Mouse (Mus musculus): ENCODE measurements around the gene Rbms3.
A peak's percentile ranks its signal among the peaks of the same experiment; 100 is the strongest.

Rbms3 gene

DNA sequence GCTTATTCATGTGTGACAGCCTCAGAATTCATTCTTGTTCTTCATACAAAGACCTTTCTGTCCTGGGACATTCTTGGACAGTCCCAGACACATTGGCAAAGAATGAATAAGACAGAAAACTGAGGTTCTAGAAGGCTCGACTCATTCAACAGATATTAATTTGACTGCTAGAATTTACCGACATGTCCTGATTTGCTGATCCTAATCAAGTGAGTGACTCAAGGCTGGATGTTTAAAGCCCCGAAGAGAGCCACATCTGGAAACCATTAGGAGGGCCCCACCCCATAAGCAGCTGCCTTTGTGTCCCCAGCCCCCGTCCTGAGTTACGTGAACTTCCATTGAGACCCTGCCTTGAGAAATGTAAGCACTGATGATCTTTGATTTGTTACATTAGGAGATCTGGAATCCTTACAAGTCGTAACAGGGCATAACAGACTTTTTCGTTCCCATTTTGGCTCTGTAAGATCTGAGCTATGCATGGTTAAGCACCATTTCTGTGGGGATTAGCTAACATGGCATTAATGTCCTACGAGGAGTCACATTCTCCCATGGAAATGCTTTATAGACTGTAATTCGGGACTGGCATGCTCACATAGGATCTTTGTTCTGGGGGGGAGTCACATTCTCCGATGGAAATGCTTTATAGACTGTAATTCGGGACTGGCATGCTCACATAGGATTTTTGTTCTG lies 726.3 kb downstream of the Rbms3 start:
- DNase-seq (ENCODE audit: low read depth, low spot score) = peak; percentile 75

- DNase-seq (ENCODE audit: low read depth, low spot score) = no peak
These were observed 730.3 kb downstream of the Rbms3 start for GRCm38 (mm10) chr9:116899403-116899802.

DNA sequence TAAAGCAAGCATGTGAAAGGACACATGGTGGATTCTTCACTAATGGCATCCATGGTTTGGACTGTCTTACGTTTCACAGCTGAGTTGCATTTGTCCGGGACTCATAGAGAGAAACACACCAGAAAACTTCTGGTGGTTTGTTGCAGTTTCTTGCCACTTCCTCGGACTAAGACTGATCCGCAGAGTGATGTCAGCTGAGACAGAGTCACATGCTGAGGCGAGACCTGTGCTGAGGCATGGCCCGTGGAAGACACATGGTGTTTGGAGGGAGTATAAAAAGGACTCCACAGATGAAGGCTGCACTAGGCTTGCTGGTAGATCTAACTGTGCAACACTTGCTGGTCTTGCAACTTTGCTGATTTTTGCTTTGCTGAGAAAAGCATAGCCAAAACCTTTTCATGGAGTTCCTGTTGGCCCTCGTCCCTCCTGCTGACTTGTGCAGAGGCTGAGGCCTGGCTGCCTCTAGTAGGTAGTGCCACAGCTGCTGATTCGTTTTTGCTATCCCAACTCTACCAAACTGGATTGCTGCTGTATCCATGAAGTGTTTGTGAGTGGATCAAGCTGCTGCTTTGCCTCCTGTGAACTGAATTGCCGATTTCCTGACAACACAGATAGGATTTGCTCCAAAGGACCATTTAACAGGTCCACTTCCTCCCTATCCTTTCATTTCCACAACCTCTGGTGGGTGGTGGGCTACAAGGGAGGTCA lies 742.6 kb downstream of the Rbms3 start:
- no peak for DNase-seq (ENCODE audit: low read depth, low spot score)

- DNase-seq (ENCODE audit: low read depth, low spot score) = no peak
These were observed 744.1 kb downstream of the Rbms3 start for GRCm38 (mm10) chr9:116885617-116886016.

GRCm38 (mm10) chr9:116880503-116880902 lies 749.2 kb downstream of the Rbms3 start:
- DNase-seq (ENCODE audit: low read depth, low spot score) = no peak

- DNase-seq (ENCODE audit: low read depth, low spot score) = no peak
These were observed 749.9 kb downstream of the Rbms3 start for GRCm38 (mm10) chr9:116879600-116880457.

DNA sequence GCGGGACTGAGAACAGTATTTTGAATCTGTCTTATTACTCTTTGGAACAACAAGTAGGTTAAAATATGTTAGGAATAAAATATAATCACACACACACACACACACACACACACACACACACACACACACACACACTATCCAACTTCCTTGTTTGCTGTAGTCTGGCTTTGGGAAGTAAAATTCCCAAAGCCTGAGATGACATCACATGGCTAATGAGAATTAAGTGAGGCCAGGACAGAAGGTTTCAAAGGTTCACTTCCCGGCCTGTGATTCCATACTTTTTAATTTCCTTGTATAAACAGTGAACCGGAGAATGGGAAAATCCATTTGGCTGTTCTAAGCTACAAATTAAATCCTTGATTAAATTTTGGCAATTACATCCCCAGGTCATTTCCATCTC lies 752.9 kb downstream of the Rbms3 start:
- no peak for DNase-seq (ENCODE audit: low read depth, low spot score)

DNA sequence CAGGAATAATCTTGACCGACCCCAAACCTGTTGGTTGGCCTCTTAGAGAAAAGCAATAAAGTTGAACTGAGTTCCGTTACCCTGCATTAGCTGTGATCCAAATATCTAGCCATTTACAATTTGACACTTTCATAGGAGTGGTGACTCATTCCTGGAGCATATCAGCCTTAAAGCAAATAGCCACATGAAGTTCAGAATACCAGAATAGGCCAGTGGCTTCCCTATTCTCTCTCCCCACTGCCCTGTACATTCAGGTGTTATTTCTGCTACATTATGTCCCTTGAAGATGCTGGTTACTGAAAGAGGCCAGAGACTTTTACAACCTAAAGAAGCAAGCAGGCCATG lies 755.8 kb downstream of the Rbms3 start:
- DNase-seq (ENCODE audit: low read depth, low spot score) = no peak

GRCm38 (mm10) chr9:116873033-116873975 lies 756.4 kb downstream of the Rbms3 start:
- peak; percentile 28 for DNase-seq (ENCODE audit: low read depth, low spot score)

DNA sequence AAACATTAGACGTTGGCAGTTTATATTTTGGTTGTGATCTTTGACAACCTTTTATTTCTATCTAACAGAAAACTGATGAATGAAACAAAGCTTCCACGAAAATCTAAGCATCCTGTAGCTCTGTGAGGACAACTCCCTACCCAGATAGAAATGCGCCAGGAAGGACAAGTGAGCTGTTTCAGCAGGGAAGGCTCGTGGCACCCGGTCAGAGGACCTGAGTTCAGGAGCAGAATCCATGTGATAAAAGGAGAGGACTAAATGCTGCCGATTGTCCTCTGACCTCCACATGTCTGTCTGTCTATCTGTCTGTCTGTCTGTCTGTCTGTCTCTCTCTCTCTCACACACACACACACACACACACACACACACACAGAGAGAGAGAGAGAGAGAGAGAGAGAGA lies 757.4 kb downstream of the Rbms3 start:
- no peak for DNase-seq (ENCODE audit: low read depth, low spot score)

GRCm38 (mm10) chr9:116871576-116871975 lies 758.1 kb downstream of the Rbms3 start:
- no peak for DNase-seq (ENCODE audit: low read depth, low spot score)

DNA sequence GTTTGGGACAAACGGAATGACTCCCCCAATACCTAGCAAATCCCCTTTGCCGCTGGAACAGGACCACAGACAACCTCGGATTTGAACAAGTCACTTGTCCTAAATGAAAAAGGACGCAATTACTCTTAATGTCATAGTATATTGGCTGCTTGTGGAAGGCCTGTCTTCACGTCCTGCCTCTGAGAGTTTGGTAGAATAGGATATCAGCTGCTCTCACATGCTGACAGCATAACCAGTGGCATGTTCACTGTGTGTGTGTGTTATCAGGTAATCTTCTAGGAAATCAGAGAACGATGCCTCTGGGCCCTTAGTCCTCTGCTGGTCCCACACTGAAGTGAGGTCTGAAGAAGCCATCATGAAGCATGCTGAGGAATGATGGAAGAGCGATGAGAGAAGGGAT lies 763.7 kb downstream of the Rbms3 start:
- DNase-seq (ENCODE audit: low read depth, low spot score) = no peak

DNA sequence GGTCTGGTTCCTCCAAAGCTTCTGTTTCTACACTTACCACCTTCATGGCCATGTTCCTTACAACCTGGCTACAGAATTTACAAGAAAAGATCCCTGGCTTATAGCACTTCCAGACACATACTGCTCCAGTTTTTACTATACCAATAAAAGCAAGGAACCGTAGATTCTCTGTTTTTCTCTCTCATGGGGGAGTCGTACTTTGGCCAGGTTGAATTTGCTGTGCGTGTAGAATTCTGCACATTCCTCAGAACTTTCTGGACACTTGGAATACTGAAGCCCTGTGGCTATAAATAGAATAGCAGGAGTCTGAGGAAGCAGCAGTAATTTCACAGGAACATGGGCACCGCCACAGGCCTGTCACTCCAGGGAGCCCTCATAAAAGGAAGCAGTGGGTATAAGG lies 766.1 kb downstream of the Rbms3 start:
- peak; percentile 53 for DNase-seq (ENCODE audit: low read depth, low spot score)

DNA sequence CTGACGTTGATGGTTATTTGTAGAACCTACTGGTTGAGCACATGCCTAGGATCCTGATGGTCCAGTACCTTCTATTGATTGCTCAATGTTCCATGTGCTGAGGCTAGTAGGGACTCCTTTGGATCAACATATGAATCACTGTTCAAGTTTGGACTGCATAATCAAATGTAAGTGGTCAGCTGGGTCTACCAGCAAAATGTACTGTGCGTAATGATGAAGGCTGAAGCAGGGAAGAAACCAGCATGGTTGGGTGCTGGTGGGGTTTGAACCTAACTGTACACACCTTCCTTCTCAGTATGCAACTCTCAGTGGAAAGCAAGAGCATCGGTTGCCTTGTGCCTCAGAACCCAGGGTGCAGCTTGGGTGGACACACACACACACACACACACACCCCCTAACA lies 767.4 kb downstream of the Rbms3 start:
- no peak for DNase-seq (ENCODE audit: low read depth, low spot score)

DNA sequence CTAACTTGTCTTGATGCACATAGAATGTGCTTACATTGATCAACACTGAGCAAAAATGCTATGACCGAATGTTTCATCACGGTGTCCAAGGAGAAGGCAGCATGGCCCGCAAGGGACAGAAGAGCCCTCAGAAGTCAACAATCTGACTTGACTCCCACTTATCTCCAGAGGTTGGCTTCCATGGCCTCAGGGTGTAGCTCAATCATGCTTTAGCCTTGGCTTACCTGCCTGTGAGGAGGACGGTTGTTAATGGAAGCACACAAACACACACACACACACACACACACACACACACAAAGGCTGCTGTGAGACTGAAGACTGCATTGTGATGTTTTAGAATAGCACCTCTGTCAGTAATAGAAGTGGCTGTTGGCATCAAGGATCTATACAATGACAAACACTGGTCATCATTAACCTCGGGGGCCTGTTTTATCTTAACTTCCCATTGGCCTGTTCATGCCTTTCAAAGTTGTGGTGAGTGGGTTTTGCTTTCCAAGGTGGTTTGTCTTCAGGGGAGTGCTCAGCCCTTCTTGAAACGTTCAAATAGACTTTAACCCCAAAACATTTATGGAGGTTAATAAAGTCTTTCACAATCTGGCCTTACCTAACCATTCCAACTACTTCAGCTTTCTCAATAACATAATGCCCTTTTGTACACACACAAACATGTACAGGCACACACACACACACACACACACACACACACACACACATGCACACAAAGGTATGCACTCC lies 771.7 kb downstream of the Rbms3 start:
- DNase-seq (ENCODE audit: low read depth, low spot score) = no peak

- no peak for DNase-seq (ENCODE audit: low read depth, low spot score)
These were observed 772.6 kb downstream of the Rbms3 start for GRCm38 (mm10) chr9:116857151-116857550.

DNA sequence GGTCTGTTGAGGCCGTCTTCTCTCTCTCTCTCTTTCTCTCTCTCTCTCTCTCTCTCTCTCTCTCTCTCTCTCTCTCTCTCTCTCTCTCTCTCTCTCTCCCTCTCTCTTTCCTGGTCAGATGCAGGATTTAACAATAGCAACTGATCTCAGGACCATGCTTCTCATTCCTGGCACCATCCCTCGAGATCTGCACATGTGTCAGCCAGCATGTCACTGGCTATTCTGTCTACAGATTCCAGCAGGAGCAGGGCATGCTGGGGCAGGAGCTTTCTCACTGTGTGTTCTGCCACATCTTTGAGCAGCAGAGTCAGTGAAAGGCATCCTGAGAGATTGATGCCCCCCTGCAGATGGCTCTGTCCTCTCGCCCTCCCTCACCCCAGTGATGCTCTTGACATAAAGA lies 774.0 kb downstream of the Rbms3 start:
- no peak for DNase-seq (ENCODE audit: low read depth, low spot score)

DNA sequence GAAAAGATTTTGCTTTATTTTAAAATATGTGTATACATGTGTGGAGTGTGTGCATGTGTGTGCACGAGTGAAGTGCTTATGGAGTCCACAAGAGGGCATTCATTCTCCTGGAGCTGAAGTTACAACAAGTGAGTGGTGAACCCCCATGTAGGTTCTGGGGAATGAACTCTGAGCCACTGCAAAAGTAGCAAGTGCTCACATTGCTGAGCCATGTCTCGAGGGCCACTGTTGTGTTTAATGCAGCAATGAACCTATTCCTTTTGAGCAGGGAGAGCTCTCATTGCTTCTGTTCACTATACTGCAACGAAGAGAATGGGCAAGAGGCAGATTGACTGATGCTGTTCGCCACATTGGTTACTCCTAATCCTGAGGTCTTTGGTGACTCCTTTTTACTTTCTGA lies 780.8 kb downstream of the Rbms3 start:
- DNase-seq (ENCODE audit: low read depth, low spot score) = no peak

DNA sequence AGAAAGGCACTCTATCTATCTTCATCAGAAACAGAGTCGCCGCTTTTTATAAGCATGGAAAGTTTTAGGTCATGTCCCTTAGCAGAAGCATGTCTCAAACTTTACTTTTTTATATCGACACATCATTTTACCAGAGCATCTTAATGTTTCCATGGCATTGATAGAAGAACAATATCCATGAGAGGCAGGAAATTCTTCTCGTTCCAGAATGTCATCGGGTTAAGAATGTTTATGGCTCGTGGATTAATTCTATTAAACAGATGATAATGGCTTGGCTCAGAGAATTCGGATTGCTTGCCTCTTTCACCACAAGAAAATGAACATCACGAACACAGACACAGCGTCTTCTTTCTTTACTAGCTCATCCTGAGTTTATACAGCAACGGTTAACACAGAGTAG lies 781.5 kb downstream of the Rbms3 start:
- no peak for DNase-seq (ENCODE audit: low read depth, low spot score)

DNA sequence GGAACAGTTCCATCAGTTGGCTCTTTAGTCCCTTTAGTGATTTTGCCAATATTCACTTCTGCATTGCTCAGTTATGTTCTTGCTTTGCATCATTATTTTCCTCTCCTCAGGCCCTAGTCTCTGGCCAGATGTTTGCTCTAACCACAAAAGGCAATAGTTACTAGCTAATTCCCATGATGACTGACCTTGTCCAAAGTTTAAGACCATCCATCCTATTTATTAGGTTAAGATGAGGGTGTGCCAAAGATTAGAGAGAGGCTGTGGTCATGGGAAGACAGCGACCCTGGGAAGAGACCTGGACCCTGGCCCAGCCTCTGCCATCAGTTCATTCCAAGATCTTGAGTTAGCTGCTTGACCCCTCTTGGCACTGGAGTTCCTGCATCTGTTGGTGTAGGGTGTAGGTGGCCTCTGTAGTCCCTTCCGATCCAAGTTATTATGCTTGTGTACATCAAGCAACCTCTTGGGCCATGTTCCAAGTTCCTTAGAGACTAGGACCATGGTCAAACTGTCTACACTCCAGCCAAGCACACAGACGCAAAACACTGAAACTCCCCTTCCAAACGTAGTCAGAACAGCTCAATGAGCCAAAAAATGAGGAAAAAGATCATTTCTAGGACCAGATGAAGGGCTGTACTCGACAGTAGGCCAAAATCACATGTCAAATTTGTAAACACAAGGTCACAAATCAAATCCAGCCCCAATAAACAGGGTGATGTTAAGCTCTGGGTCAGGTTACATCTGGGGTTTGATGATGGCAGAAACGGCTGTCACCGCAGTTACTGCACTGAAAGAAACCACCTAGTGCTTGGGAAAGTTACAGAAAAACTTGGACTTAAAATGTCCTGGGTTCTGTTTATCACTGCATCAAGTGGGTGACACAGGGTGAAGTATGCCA lies 782.2 kb downstream of the Rbms3 start:
- peak; percentile 39 for DNase-seq (ENCODE audit: low read depth, low spot score)
